Mouse (Mus musculus) embryonic fibroblast, embryonic 13.5 days (primary cell): ENCODE data around the gene Timd2. TPM values are rescaled to one million over a fixed set of nuclear protein-coding genes. Genes with fewer than 3 reads are reported as not detected.
"Not testable (repeated sequence)": the region's sequence is repeated elsewhere in the genome, so short reads cannot be mapped to it uniquely, and the experiment has no call there.

Experiments
- H3K27ac ChIP-seq: 2 replicates; pipeline ENCODE4 v1.5.1; 2012; ENCODE audit warnings: low read length, control low read depth, inconsistent platforms; ENCODE audit not compliant: insufficient read depth
- H3K4me1 ChIP-seq: 2 replicates; pipeline ENCODE4 v1.6.1; 2011; ENCODE audit warnings: low read length; ENCODE audit not compliant: control insufficient read depth, insufficient read depth
- H3K4me3 ChIP-seq: 2 replicates; pipeline ENCODE4 v1.5.1; 2011; ENCODE audit warnings: mild to moderate bottlenecking, control low read depth, low read length; ENCODE audit not compliant: insufficient read depth
- CTCF ChIP-seq: IDR thresholded peaks from 2 replicates; pipeline ENCODE4 v1.5.1; 2011; ENCODE audit warnings: mild to moderate bottlenecking, control low read depth, low read length, moderate library complexity, borderline replicate concordance; ENCODE audit not compliant: insufficient read depth
- POLR2A ChIP-seq: IDR thresholded peaks from 2 replicates; pipeline ENCODE4 v1.6.1; 2011; ENCODE audit warnings: low read depth, mild to moderate bottlenecking, control low read depth, low read length, moderate library complexity
- polyA plus RNA-seq: library from polyadenylated mRNA; stranded (reverse); fragments of >200 nt; gene quantifications from 2 replicates; pipeline ENCODE4 v1.2.4, GENCODE M21; 2011; ENCODE audit warnings: low read depth; ENCODE audit not compliant: missing spikeins, insufficient read length

The Timd2 gene
- polyA plus RNA-seq: not detected in 2 replicates

DNA sequence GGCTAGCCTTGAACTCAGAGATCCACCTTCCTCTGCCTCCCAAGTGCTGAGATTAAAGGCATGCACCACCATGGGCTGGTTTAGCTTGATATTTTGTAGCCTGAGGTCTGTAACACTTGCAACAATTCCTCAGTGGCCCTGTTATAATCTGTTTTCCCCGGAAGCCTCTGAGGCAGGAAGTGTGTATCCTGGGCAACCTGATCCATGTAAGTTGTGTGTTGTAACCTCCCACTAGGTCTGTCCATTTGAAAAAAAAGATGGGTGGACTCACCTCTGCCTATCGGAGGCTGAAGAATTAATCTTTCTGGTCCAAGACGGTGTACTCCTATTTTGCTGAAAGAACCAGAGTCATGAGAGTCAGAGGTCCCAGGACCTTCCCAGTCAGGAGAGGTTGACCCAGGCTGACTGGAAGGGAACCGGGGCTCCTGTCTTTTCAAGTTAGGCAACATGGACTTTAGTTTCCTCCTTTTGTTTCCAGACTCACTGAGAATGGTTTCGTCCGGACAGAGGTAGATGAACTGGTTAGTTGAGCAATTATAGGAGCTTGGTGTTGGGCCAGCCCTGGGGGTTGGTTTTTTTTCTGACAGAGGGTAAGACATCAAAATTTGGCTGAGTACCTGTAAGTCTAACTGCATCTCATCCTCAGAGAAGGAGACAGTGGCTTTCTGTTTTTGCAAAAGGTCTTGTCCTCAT, at the start of gene Timd2:
TSS of gene Timd2 (minus strand) at position 398 of the 693 bp plus-strand sequence.
- Histone ChIP-seq H3K4me1 (no peaks in the 10 kb centered on the region), H3K4me3 (no peak within 1 kb of the TSS), H3K27ac (no peak within 1 kb of the TSS)
- TF ChIP-seq CTCF (no peak), POLR2A (no peak)

DNA sequence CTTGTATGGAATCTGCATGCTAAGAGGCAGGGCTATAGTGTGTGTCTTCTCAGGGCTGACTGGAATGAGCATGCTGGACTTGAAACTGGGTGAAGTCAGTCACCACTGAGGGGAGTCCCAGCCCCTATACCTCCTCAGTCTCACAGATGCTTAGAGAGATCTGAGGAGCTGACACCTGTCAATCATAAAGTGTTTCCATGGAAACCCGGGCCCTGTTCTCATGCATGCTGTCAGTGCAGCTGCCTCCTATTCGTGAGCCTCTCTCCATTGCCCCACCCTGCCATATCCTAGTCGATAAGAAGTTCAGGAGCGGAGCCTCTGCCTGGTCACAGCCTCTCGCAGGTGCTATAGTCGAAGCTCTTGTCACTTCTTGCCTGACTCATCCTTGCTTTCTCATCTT, 48.9 kb upstream of the Timd2 start:
- not testable (repeated sequence) for H3K4me1 ChIP-seq, H3K27ac ChIP-seq, H3K4me3 ChIP-seq

DNA sequence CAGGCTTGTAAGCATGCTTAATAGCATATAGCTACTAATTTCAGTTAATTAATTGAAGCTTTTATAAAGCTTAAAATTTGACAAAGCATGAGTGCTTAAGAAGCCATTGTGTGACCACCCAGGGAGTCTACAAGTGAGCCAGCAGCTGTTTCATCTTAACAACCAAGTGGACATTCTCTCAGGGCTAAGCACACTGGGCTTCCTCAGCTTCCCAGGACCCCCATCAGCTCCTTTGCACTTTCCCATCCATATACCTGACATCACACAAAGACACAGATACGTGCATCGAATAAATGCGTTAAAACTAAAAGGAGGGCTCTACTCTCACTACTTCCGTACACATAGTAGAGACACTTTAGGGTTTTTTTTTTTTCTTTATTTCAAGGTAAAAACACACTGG, 47.8 kb upstream of the Timd2 start:
- Histone ChIP-seq H3K4me1 (no peaks in the 10 kb centered on the region), H3K4me3 (no peak overlapping the region), H3K27ac (no peak overlapping the region)
- TF ChIP-seq POLR2A (no peak), CTCF (no peak)

DNA sequence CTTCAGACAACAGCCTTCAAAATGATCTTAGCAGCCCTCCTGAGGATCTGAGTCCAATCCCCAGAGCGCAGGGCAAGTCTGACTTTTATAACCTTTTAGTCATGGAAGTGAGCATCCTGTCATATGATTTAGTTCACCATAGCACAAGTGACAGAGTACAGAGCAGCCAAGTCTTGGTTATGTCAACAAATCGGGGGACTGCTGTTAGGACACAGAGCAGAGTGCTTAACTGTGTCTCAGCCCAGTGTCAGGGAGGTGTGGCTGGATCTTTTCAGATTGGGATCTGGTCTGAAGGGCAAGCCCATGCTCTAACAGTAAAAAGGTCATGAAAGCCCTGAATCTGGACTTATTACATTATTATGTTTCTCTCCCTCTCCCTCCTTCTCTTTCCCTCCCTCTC, 46.8 kb upstream of the Timd2 start:
- Histone ChIP-seq H3K27ac (no peak overlapping the region), H3K4me1 (no peaks in the 10 kb centered on the region), H3K4me3 (no peak overlapping the region)
- TF ChIP-seq POLR2A (no peak), CTCF (no peak)

DNA sequence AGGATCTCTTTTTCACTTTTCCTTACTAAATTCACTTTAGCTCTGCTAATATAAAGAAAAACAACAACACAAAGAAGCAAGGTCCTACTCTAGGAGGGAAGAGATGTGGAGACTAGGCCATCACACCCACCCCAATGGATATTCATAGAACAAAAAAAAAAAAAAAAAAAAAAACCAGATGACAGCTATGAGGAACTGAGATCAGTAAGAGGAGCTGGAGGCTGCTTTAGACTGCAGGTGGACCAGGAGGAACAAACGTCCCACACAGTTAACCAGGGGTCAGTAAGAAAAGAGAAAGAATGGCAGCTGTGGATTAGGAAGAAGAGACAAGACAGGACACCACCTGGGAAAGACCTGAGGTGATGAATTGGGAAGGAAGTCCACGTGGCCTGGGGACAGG, 41.1 kb upstream of the Timd2 start:
- H3K4me1 ChIP-seq: no peaks in the 10 kb centered on the region
- no peak for TF ChIP-seq POLR2A
- no peak for TF ChIP-seq CTCF
- H3K4me3 ChIP-seq: no peak overlapping the region
- H3K27ac ChIP-seq: no peak overlapping the region

DNA sequence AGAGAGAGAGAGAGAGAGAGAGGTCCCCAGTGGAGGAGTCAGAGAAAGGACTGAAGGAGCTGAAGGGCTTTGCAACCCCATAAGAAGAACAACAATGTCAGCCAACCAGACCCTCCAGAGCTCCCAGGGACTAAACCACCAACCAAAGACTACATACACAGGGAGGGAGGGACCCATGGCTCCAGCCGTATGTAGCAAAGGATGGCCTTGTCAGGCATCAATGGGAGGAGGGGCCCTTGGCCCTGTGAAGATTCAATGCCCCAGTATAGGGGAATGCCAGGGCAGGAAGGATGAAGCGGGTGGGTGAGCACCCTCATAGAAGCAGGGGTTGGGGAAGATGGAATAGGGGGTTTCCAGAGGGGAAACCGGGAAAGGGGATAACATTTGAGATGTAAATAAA, 34.9 kb upstream of the Timd2 start:
- H3K27ac ChIP-seq: no peak overlapping the region
- TF ChIP-seq POLR2A: no peak
- no peak for TF ChIP-seq CTCF
- H3K4me3 ChIP-seq: no peak overlapping the region
- H3K4me1 ChIP-seq: no peaks in the 10 kb centered on the region

DNA sequence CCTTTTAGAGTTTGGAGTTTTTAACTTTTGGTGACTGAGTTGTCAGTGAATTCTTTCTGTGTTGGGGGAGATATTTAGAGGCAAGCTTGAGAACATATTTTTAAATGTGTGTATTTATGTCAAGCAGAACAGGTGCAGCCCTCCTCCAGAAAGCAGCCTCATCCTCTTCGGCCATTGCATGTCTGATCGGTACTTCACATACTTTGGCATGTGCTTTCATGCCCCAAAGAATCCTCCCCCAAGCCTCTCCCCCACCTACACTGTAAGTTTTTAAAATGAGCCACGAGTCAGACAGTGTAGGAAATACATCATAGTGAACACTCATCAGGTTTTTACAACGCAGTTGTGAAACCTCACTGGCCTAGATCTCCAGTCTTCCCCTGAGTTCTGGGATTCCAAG, 34.0 kb upstream of the Timd2 start:
- Histone ChIP-seq H3K27ac (no peak overlapping the region), H3K4me3 (no peak overlapping the region), H3K4me1 (no peaks in the 10 kb centered on the region)
- no peak for TF ChIP-seq CTCF
- TF ChIP-seq POLR2A: no peak

DNA sequence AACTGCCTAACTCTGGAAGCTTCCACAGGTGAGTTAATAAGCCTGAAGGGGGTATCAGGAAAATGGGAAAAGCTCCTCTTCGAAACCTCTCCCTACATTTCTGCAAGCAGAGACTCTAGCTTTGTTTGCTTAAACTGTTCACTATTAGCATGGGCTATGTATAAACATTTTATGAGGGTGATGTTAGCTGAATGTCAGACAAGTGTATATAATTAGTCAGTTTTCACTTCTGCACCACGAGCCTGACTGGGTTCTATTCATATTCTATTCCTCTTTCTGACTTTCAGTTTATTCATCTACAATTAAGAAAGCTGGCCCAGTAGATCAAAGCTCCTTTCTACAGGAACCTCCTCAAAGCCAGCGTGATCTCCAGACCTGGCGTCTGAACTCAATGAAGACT, 32.6 kb upstream of the Timd2 start:
- TF ChIP-seq POLR2A (no peak), CTCF (no peak)
- Histone ChIP-seq H3K4me3 (no peak overlapping the region), H3K27ac (no peak overlapping the region), H3K4me1 (no peaks in the 10 kb centered on the region)

DNA sequence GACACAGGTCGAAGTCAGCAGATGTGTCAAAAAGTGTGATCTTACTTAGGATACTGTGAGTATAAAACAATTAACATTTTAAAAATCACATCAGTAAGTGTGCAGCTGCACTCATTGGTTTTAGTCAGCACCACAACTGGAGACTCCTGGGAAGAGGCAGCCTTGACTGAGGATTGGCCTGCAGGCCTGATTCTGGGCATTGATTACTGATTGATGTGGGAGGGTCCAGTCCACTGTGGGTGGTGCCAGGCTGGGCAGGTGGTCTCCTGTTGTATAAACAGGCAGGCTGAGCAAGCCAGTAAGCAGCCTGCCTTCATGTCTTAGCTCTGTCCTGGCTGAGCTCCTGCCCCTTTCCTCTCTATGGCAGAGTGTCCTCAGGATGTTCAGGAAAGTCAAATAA, 28.2 kb upstream of the Timd2 start, which contains the start of gene Havcr1:
TSS of gene Havcr1 (plus strand) at position 5 of the 400 bp plus-strand sequence.
- not testable (repeated sequence) for H3K4me3 ChIP-seq, H3K4me1 ChIP-seq, H3K27ac ChIP-seq

DNA sequence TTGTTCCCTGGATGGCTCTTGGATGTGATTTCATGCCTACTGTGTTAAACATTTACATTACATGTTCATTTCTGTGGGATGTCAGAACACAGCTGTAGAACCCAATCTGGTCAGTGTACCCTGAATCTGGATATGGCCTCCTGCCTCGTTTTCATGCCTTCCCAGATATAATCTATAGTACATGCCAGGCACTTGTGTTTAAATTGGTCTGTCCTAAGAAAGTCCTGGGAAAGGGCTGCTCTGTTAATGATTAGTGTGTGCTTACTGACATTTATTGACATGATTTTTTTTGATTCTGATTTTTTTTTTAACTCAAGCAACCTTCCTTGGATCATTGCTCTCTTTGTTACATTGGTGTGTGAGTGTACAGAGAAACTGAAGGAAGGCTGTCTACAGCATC, 27.8 kb upstream of the Timd2 start:
- no peak overlapping the region for H3K27ac ChIP-seq
- TF ChIP-seq POLR2A (no peak), CTCF (no peak)
- H3K4me1 ChIP-seq: no peaks in the 10 kb centered on the region
- no peak overlapping the region for H3K4me3 ChIP-seq

DNA sequence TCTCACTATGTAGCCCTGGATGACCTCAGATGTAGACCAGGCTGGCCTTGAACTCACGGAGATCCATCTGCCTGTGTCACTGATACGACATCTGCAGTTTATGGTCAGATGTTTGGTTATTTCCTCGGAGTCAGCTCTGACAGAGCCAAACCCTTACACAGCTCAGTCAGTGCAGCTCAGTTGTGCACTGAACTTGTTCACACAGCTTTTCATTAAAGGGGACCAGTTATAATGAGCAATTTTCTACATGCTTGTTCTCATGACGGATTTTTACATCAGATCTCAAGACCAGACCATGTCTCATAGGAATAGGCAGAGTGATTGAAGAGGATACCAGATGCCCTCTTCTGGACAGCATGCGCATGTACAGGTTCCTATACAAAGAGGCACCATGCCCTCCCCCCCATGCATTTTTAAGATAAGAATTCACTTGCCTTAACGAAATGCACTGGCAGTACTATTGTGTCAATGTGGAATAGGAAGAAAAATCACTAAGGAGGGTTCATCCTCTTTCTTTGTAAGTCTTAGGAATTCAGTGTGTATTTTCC, 26.5 kb upstream of the Timd2 start:
- TF ChIP-seq POLR2A (no peak), CTCF (no peak)
- no peaks in the 10 kb centered on the region for H3K4me1 ChIP-seq

DNA sequence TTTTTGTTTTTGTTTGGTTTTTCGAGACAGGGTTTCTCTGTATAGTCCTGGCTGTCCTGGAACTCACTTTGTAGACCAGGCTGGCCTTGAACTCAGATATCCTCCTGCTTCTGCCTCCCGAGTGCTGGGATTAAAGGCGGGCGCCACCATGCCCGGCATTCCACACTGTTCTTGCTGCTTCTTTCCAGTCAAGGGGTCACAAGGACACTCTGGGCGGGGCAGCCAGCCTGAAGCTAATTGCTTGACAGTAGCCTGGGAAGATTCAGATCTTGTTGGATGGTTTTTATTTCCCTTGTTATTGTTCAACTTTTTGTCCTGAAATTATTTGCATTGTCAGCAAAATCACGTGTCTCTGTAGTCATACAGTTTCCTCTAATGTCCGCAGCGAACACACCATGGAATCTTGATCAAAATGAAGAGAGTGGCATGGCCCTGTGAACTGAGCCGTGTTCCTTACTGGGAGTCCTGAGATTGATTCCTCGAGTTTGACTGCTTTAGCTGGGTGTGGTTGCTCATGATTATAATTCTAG, 24.7 kb upstream of the Timd2 start:
- no peak overlapping the region for H3K4me3 ChIP-seq
- no peak overlapping the region for H3K27ac ChIP-seq
- H3K4me1 ChIP-seq: no peaks in the 10 kb centered on the region
- TF ChIP-seq CTCF: no peak
- TF ChIP-seq POLR2A: no peak

More for the DNA sequence above, 26.5 kb upstream of the Timd2 start:
- no peak overlapping the region for H3K4me3 ChIP-seq
- H3K27ac ChIP-seq: no peak overlapping the region
